Mouse (Mus musculus): ENCODE data around the gene Aebp2.
"Not testable (repeated sequence)": the region's sequence is repeated elsewhere in the genome, so short reads cannot be mapped to it uniquely, and the experiment has no call there.

The Aebp2 gene

GRCm38 (mm10) chr6:140651923-140652322, 29.5 kb downstream of the Aebp2 start:
- DNase-seq (ENCODE audit: low read depth, low spot score): no peak

- no peak for DNase-seq (ENCODE audit: low read depth, low spot score)
Measured at GRCm38 (mm10) chr6:140655451-140655850, 33.0 kb downstream of the Aebp2 start.

- DNase-seq (ENCODE audit: low read depth, low spot score): no peak
Measured at GRCm38 (mm10) chr6:140656991-140657390, 34.5 kb downstream of the Aebp2 start.

- no peak for DNase-seq (ENCODE audit: low read depth, low spot score)
Measured at GRCm38 (mm10) chr6:140657920-140658522, 35.6 kb downstream of the Aebp2 start.

- DNase-seq (ENCODE audit: low read depth, low spot score): peak; percentile 14
Measured at GRCm38 (mm10) chr6:140661111-140661510, 38.6 kb downstream of the Aebp2 start.

- DNase-seq (ENCODE audit: low read depth, low spot score): no peak
Measured at GRCm38 (mm10) chr6:140661777-140662176, 39.3 kb downstream of the Aebp2 start.

- DNase-seq (ENCODE audit: low read depth, low spot score): no peak
Measured at GRCm38 (mm10) chr6:140662290-140662689, 39.8 kb downstream of the Aebp2 start.

- DNase-seq (ENCODE audit: low read depth, low spot score): not testable (repeated sequence)
Measured at GRCm38 (mm10) chr6:140662697-140663096, 40.2 kb downstream of the Aebp2 start.

GRCm38 (mm10) chr6:140664611-140665010, 42.1 kb downstream of the Aebp2 start:
- DNase-seq (ENCODE audit: low read depth, low spot score): no peak

- DNase-seq (ENCODE audit: low read depth, low spot score): peak; percentile 14
Measured at GRCm38 (mm10) chr6:140666486-140667240, 44.2 kb downstream of the Aebp2 start.

- no peak for DNase-seq (ENCODE audit: low read depth, low spot score)
Measured at GRCm38 (mm10) chr6:140667289-140667906, 44.9 kb downstream of the Aebp2 start.

- no peak for DNase-seq (ENCODE audit: low read depth, low spot score)
Measured at GRCm38 (mm10) chr6:140674414-140674813, 52.0 kb downstream of the Aebp2 start.

GRCm38 (mm10) chr6:140676094-140676493, 53.6 kb downstream of the Aebp2 start:
- DNase-seq (ENCODE audit: low read depth, low spot score): no peak

GRCm38 (mm10) chr6:140677041-140677440, 54.6 kb downstream of the Aebp2 start:
- DNase-seq (ENCODE audit: low read depth, low spot score): no peak

GRCm38 (mm10) chr6:140677960-140678359, 55.5 kb downstream of the Aebp2 start:
- DNase-seq (ENCODE audit: low read depth, low spot score): no peak

- DNase-seq (ENCODE audit: low read depth, low spot score): no peak
Measured at GRCm38 (mm10) chr6:140678658-140679271, 56.3 kb downstream of the Aebp2 start.

- no peak for DNase-seq (ENCODE audit: low read depth, low spot score)
Measured at GRCm38 (mm10) chr6:140680713-140681112, 58.2 kb downstream of the Aebp2 start.

- no peak for DNase-seq (ENCODE audit: low read depth, low spot score)
Measured at GRCm38 (mm10) chr6:140682829-140683228, 60.4 kb downstream of the Aebp2 start.

- no peak for DNase-seq (ENCODE audit: low read depth, low spot score)
Measured at GRCm38 (mm10) chr6:140684403-140684802, 61.9 kb downstream of the Aebp2 start.

- DNase-seq (ENCODE audit: low read depth, low spot score): peak; percentile 14
Measured at GRCm38 (mm10) chr6:140689617-140690404, 67.3 kb downstream of the Aebp2 start.

- no peak for DNase-seq (ENCODE audit: low read depth, low spot score)
Measured at GRCm38 (mm10) chr6:140692160-140692559, 69.7 kb downstream of the Aebp2 start.
